Mouse (Mus musculus): ENCODE results near the gene Kcp. TPM values are rescaled to one million over a fixed set of nuclear protein-coding genes. Genes with fewer than 3 reads are reported as not detected.

Kcp gene
- polyA plus RNA-seq, 1 experiment from 2014 or later = 18.9 TPM

DNA sequence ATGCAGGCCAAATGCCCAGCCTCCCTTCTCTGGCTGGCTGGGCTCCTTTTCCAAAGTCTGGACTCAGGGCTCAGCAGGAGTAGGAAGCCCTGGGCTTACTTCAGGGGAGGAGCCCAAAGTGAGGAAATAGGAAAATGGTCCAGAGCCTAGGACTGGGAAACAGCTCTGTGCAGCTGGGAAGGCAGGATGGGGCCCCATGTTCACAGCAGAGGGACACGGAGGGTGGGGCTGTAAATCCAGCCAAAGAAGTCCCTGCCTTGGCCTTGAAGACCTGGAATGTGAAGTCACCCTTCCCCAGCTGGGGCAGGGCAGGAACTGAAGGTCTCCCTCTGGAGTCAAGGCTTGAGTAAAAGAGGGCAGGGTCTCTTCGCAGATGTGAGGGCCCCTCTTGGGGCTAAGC is 1.3 kb upstream of the Kcp start:
- peaks cover 24% of the 10 kb centered on the region for H3K4me1 ChIP-seq
- no peak overlapping the region for H3K4me3 ChIP-seq
- WGBS = 45% methylated on average over 2 of the region's 2 CpGs
- H3K4me2 ChIP-seq = no peak overlapping the region
- peaks cover 34% of the 10 kb centered on the region for H3K27me3 ChIP-seq (replicated peaks)
- no peak overlapping the region for H3K9ac ChIP-seq
- no peaks in the 10 kb centered on the region for H3K36me3 ChIP-seq (replicated peaks)
- no peak for ATAC-seq (replicated peaks)
- H3K27ac ChIP-seq = no peak overlapping the region
- H3K9me3 ChIP-seq = no peaks in the 10 kb centered on the region

DNA sequence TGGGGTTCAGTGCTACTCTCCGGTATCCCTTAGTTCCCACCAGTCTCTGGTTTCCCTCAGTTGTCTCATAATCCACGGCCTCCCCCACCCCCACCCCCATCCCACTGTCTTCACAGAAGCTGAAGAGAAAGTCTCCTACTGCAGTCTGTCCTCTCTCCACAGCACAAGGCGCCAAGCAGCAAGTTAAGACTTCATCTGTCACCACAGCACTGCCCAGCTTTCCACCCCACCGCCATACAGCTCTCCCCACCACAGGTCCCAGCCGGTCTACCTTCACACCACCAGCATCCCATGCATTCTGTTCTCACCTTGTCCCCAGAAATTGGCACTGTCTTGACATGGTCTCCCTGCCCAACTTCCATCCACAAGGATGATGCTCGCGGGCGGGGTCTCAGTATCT is 918 bp downstream of the Kcp start:
- no peak overlapping the region for H3K27ac ChIP-seq
- H3K4me3 ChIP-seq = peak overlapping the region; percentile 50
- 26% methylated on average over 8 of the region's 8 CpGs for WGBS
- peaks cover 34% of the 10 kb centered on the region for H3K27me3 ChIP-seq (replicated peaks)
- H3K4me1 ChIP-seq = peaks cover 14% of the 10 kb centered on the region
- H3K36me3 ChIP-seq (replicated peaks) = no peaks in the 10 kb centered on the region
- no peaks in the 10 kb centered on the region for H3K9me3 ChIP-seq
- H3K9ac ChIP-seq = no peak overlapping the region
- peak overlapping the region; percentile 74 for H3K4me2 ChIP-seq
- ATAC-seq (replicated peaks) = peak; percentile 29; the same call in 1 of the 2 replicates

DNA sequence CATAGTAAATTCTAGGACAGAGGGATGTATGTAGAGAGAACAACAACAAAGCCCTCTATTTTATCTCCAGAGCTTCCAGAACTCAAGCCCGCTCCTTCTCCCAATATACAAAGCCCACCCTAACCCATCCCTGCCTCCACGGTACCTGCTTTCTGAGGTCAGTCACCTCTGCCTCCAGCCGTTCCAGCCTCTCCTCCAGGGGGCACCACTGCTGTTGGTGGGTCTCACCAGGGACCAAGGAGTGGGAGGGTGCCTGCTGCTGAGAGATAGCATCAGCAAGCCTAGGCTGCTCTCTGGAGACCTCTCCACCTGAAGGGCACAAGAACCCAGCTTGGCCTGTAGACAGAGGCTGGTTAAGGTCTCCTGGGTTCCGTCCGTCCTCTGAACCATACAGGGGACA is 2.3 kb downstream of the Kcp start:
- Histone ChIP-seq H3K27me3 (replicated peaks) (peaks cover 34% of the 10 kb centered on the region), H3K4me3 (no peak overlapping the region), H3K27ac (no peak overlapping the region), H3K4me1 (peaks cover 14% of the 10 kb centered on the region), H3K36me3 (replicated peaks) (no peaks in the 10 kb centered on the region), H3K4me2 (no peak overlapping the region), H3K9ac (no peak overlapping the region), H3K9me3 (no peaks in the 10 kb centered on the region)
- WGBS = 94% methylated on average over 5 of the region's 5 CpGs
- no peak for ATAC-seq (replicated peaks)

DNA sequence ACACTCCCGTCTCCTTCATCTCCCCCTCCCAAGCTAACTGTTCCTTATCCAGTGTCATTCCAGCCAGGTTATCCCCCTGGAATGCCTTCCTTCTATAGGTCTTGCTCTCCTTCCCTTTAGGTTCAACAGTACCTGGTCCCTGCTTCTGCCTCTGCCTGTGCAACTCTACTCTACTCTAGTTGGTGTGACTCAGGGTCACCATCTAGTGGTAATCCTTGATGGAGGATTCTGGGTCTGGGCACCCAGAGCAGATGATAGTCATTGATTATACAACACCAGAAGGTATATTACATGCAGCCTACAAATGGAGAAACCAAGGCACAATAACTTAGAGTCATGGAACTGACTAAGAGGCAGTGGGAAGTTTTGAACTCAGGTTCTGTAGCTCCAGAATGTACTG is 6.2 kb downstream of the Kcp start:
- H3K4me1 ChIP-seq = no peaks in the 10 kb centered on the region
- no peak overlapping the region for H3K4me2 ChIP-seq
- H3K36me3 ChIP-seq (replicated peaks) = no peaks in the 10 kb centered on the region
- 100% methylated on average over 1 of the region's 1 CpGs for WGBS
- no peak overlapping the region for H3K27ac ChIP-seq
- H3K9ac ChIP-seq = no peak overlapping the region
- ATAC-seq (replicated peaks) = no peak
- peaks cover 26% of the 10 kb centered on the region for H3K27me3 ChIP-seq (replicated peaks)
- no peaks in the 10 kb centered on the region for H3K9me3 ChIP-seq
- H3K4me3 ChIP-seq = no peak overlapping the region

DNA sequence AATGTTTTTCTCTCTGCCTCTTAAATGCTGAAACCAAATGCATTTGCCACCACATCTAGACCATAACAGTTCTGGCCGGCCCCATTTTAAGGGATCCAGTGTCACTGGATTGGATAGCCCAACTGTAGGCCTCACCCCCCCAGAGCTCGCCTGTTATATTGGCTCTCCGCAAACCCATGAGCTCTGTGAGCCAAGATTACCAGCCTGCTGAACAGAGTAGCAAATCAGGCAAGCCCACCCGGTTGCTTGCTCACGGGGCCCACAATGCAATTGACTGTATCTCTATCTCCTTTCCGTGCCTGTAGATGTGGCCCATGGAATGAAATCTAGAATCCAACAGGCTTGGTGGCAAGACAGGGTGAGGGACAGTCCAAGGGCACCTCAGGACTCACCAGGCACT is 6.9 kb downstream of the Kcp start:
- peaks cover 29% of the 10 kb centered on the region for H3K27me3 ChIP-seq (replicated peaks)
- H3K9ac ChIP-seq = no peak overlapping the region
- H3K4me2 ChIP-seq = no peak overlapping the region
- H3K9me3 ChIP-seq = no peaks in the 10 kb centered on the region
- ATAC-seq (replicated peaks) = no peak
- H3K27ac ChIP-seq = no peak overlapping the region
- H3K4me3 ChIP-seq = no peak overlapping the region
- no peaks in the 10 kb centered on the region for H3K36me3 ChIP-seq (replicated peaks)
- 90% methylated on average over 6 of the region's 6 CpGs for WGBS
- H3K4me1 ChIP-seq = peaks cover 3% of the 10 kb centered on the region; the same call in 1 of the 2 replicates

DNA sequence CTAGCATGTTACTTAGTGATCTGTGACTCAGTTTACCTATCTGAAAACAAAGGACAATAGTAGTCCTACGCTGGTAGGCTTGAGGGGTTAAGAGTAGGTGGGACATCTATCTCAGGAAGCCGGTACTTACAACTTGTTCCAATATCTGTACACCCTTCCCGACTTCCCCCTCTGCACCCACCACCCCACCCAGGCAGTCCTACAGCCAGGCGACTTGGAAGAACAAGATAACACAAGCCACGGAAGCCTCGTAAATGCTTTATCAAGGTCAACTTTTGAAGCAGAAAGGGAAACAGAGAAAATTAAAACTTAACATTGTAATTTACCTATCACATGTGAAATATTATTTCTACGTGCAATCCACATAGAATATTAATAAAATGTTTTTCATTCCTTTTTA is 7.6 kb downstream of the Kcp start:
- no peaks in the 10 kb centered on the region for H3K9me3 ChIP-seq
- H3K9ac ChIP-seq = no peak overlapping the region
- no peaks in the 10 kb centered on the region for H3K36me3 ChIP-seq (replicated peaks)
- peaks cover 3% of the 10 kb centered on the region; the same call in 1 of the 2 replicates for H3K4me1 ChIP-seq
- H3K4me2 ChIP-seq = no peak overlapping the region
- no peak for ATAC-seq (replicated peaks)
- peaks cover 29% of the 10 kb centered on the region for H3K27me3 ChIP-seq (replicated peaks)
- H3K4me3 ChIP-seq = no peak overlapping the region
- WGBS = 97% methylated on average over 7 of the region's 7 CpGs
- H3K27ac ChIP-seq = no peak overlapping the region

DNA sequence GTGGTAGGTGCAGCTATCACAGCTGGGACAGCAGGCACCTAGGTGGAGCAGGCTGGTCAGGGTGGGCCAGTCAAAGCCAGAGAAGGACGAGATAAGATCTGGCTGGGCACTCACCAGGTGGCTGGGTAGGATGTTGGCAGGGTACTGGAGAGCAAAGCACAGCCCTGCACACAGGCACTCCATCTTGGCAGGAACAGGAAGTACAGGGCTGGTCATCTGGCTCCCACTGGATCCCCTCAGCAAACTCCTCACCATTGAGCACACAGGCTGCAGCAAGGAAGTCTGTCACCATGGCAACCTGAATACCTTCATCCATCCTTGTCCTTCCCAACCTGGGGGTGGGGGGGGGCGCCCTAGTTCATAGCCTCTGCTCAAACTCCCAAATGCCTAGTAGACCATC is 10.0 kb downstream of the Kcp start:
- H3K4me1 ChIP-seq = peaks cover 3% of the 10 kb centered on the region; the same call in 1 of the 2 replicates
- peak; percentile 70 for ATAC-seq (replicated peaks)
- H3K9me3 ChIP-seq = no peaks in the 10 kb centered on the region
- no peak overlapping the region for H3K9ac ChIP-seq
- 21% methylated on average over 2 of the region's 2 CpGs for WGBS
- H3K36me3 ChIP-seq (replicated peaks) = no peaks in the 10 kb centered on the region
- no peak overlapping the region for H3K4me3 ChIP-seq
- peaks cover 39% of the 10 kb centered on the region for H3K27me3 ChIP-seq (replicated peaks)
- no peak overlapping the region for H3K4me2 ChIP-seq
- H3K27ac ChIP-seq = no peak overlapping the region

DNA sequence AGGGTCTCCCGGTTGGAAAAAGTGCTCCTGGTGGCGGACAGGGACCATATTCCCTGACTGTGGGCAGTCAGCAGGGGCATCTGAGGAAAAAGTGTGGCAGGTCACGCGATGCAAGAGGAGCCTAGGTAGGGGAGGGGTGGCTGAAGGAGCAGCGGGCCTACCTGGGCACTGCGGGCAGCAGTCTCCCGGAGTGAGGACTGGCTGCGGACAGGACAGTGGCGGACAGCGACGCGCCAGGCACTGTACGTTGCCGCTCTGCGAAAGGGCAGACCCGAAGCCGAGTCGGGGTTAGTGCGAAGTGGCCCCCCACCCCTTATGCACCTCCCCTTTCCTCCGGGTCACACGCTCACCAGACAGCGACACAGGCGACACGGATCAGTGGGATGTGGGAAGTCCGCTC is 11.5 kb downstream of the Kcp start:
- H3K36me3 ChIP-seq (replicated peaks) = no peaks in the 10 kb centered on the region
- WGBS = 11% methylated on average over 25 of the region's 25 CpGs
- H3K9me3 ChIP-seq = no peaks in the 10 kb centered on the region
- H3K4me1 ChIP-seq = peaks cover 3% of the 10 kb centered on the region; the same call in 1 of the 2 replicates
- H3K27me3 ChIP-seq (replicated peaks) = peaks cover 39% of the 10 kb centered on the region
- H3K9ac ChIP-seq = no peak overlapping the region
- H3K4me3 ChIP-seq = no peak overlapping the region
- H3K27ac ChIP-seq = no peak overlapping the region
- no peak for ATAC-seq (replicated peaks)
- H3K4me2 ChIP-seq = peak overlapping the region; percentile 9; the same call in 1 of the 2 replicates

DNA sequence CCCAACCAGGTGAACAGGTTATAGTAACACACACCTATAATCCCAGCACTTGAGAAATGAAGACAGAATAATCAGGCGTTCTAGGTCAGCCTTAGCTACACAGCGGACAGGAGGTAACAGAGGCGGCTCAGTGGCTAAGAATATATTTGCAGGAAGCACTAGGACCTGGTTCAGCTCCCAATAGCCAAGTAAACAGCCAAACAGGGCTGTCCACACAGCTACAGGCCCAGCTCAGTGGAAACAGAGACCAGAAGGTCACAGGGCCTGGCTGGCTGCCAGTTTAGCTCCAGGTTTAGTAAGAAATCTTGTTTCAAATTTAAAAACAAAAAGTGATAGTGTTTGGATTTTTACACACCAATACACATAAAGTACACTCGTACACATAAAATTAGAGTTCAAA is 13.7 kb downstream of the Kcp start:
- H3K9ac ChIP-seq = no peak overlapping the region
- H3K4me1 ChIP-seq = peaks cover 3% of the 10 kb centered on the region; the same call in 1 of the 2 replicates
- whole genome bisulfite sequencing = 87% methylated on average over 4 of the region's 4 CpGs
- H3K4me3 ChIP-seq = no peak overlapping the region
- peaks cover 39% of the 10 kb centered on the region for H3K27me3 ChIP-seq (replicated peaks)
- H3K4me2 ChIP-seq = no peak overlapping the region
- no peak overlapping the region for H3K27ac ChIP-seq
- no peaks in the 10 kb centered on the region for H3K9me3 ChIP-seq
- H3K36me3 ChIP-seq (replicated peaks) = no peaks in the 10 kb centered on the region
- no peak for ATAC-seq (replicated peaks)

DNA sequence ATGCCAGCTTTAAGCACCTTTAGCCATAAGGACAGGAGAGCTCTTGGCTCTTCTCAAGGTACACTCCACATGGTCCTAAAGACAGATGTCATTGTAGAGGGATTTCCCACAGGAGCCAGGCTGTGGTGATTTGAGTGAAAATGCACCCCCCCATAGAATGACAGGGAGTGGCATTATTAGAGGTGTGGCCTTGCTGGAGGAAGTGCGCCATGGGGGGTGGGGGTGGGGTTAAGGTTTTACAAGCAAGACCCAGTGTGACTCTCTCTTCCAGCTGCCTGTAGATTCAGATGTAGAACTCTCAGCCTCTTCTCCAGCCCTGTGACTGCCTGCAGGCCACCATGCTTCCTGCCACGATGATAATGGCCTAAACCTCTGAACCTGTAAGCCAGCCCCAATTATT is 21.8 kb downstream of the Kcp start:
- Histone ChIP-seq H3K9ac (no peak overlapping the region), H3K36me3 (replicated peaks) (no peaks in the 10 kb centered on the region), H3K27ac (no peak overlapping the region), H3K4me2 (no peak overlapping the region), H3K4me3 (no peak overlapping the region), H3K9me3 (no peaks in the 10 kb centered on the region), H3K27me3 (replicated peaks) (peaks cover 4% of the 10 kb centered on the region; the same call in 1 of the 2 replicates), H3K4me1 (peaks cover 7% of the 10 kb centered on the region)
- no peak for ATAC-seq (replicated peaks)
- WGBS = 46% methylated on average over 2 of the region's 2 CpGs

DNA sequence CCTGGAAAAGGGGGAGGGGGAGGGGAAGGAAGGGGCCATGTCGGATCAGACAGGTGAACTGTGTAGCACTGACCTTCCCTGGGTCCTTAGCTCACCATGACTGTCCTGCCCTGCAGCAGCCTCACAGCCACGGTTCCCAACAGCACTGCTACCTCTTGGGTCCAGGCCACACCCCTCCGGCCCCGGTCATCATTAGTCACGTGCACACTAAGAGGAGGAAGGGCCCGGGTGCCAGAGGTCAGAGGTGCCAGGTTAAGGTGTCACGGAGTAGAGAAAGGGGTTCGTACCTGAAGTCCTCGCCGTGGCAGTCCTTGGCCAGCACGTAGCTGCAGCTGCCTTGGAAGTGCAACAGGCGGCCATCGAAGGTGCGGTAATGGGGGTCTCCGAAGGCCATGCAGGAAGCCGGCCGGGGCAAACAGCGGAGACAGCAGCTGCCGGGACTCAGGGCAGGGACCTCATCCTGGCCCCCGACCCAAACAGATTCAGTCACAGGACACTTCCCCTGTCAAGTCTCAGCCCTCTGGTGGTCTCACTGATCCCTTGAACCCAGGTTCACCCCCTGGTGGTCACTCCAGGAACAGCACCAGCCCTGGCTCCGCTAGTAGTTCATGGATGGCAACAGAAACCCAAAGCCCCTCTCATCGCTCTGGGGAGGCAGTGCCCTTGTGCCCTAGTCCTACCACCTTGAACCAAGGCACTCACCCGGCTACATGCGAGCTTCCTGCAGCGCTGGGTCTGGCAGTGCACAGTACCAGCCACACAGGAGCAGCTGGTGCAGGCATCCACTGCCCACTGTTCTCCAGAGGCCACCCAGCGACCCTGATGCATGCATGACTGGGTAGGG is 22.8 kb downstream of the Kcp start:
- Histone ChIP-seq H3K9ac (no peak overlapping the region), H3K36me3 (replicated peaks) (no peaks in the 10 kb centered on the region), H3K27ac (no peak overlapping the region), H3K4me3 (peak overlapping the region; percentile 20), H3K4me1 (peaks cover 7% of the 10 kb centered on the region), H3K4me2 (peak overlapping the region; percentile 49), H3K9me3 (no peaks in the 10 kb centered on the region), H3K27me3 (replicated peaks) (peaks cover 4% of the 10 kb centered on the region; the same call in 1 of the 2 replicates)
- 5% methylated on average over 26 of the region's 26 CpGs for WGBS
- peak; percentile 58; the same call in 1 of the 2 replicates for ATAC-seq (replicated peaks)

DNA sequence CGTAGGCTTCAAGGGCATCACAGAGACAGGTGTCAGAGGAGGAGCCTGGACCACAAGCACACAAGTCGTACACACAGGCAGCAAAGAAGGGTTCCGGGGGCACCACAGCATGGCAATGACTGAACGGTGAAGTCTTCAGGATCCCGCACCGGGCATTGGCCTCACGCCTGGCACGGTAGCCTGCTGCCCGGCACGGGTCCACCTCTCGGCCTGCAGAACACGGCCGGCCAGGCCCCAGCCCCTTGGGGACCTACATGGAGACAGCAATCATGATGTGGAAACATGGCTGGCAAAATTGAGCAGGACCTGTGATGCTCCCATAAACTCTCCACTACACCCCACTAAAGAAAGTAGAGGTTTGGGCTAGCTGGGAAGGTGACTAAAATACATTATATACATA is 25.1 kb downstream of the Kcp start:
- Histone ChIP-seq H3K4me2 (no peak overlapping the region), H3K27ac (no peak overlapping the region), H3K4me1 (peaks cover 7% of the 10 kb centered on the region), H3K9me3 (no peaks in the 10 kb centered on the region), H3K4me3 (no peak overlapping the region), H3K27me3 (replicated peaks) (peaks cover 4% of the 10 kb centered on the region; the same call in 1 of the 2 replicates), H3K9ac (no peak overlapping the region), H3K36me3 (replicated peaks) (no peaks in the 10 kb centered on the region)
- WGBS = 92% methylated on average over 13 of the region's 13 CpGs
- no peak for ATAC-seq (replicated peaks)

DNA sequence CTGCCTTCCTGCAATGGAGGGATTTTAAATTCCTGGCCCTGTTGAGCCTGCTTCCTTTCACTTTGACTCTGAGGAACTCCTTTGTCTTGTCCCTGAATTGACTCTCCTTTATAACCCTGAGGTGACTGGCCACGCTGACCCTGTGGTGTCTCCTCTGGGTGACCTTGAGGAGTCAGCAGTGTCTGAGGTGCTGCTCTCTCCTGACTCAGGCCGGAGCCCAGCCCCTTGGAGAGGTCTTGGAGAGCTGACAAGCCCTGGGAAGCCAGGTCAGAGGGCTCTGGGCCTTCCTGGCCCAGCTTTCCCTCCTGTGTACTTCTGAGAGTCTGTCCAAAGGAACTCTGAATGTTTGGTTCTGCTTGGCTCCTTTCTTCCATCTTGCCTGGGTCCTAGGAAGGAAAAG is 33.0 kb downstream of the Kcp start:
- H3K27ac ChIP-seq = no peak overlapping the region
- H3K4me1 ChIP-seq = peaks cover 6% of the 10 kb centered on the region; the same call in 1 of the 2 replicates
- peaks cover 5% of the 10 kb centered on the region for H3K27me3 ChIP-seq (replicated peaks)
- H3K36me3 ChIP-seq (replicated peaks) = peaks cover 5% of the 10 kb centered on the region; the same call in 1 of the 2 replicates
- H3K4me3 ChIP-seq = no peak overlapping the region
- ATAC-seq (replicated peaks) = no peak
- H3K4me2 ChIP-seq = no peak overlapping the region
- WGBS = 68% methylated on average over 2 of the region's 2 CpGs
- no peak overlapping the region for H3K9ac ChIP-seq
- no peaks in the 10 kb centered on the region for H3K9me3 ChIP-seq
